In genomic region chr10:3332880-3333279, GRCm38 (mm10) we compare ENCODE assay signal across 9 mouse cellular contexts. TPM values are rescaled to one million over a fixed set of nuclear protein-coding genes. Genes with fewer than 3 reads are reported as not detected.
A peak's percentile ranks its signal among the peaks of the same experiment; 100 is the strongest.
DNase-seq lines count a peak whose midpoint lies in the region; ATAC-seq lines count a peak whose summit lies in the region.
"Had no signal": no experiment of that assay in that cellular context is flagged by ENCODE, and none has a peak within 500 bp of the region (broad histone marks: within the 10 kb centered on the region; RNA-seq: fewer than 3 reads in every experiment).

No protein-coding gene starts in this region.

- H3K36me3 ChIP-seq in forebrain, embryonic 15.5 days, result no peaks in the 10 kb centered on the region
- H3K36me3 ChIP-seq in hindbrain, embryonic 13.5 days, result no peaks in the 10 kb centered on the region

- H3K4me1 ChIP-seq in forebrain, embryonic 15.5 days, result no peaks in the 10 kb centered on the region
- H3K4me1 ChIP-seq in hindbrain, embryonic 13.5 days (replicated peaks), result no peaks in the 10 kb centered on the region

- H3K27ac ChIP-seq in forebrain, embryonic 15.5 days (replicated peaks), result no peak overlapping the region
- no peak overlapping the region for H3K27ac ChIP-seq in hindbrain, embryonic 13.5 days
- H3K27ac ChIP-seq: macrophage had no signal

- ATAC-seq in cerebellum, adult (ENCODE audit: insufficient number of reproducible peaks, low FRiP score, low TSS enrichment), result peak; percentile 49; the same call in 1 of the 2 replicates
- ATAC-seq in forebrain, embryonic 15.5 days (replicated peaks), result peak; percentile 87
- ATAC-seq in hindbrain, embryonic 13.5 days (ENCODE audit: low FRiP score), result peak; percentile 77; the same call in 1 of the 2 replicates
- ATAC-seq in erythroblast, adult 5-6 weeks (replicated peaks; ENCODE audit: low FRiP score, poor library complexity, severe bottlenecking), result no peak

- WGBS in forebrain, embryonic 15.5 days, result 24% methylated on average over 3 of the region's 3 CpGs
- WGBS in hindbrain, embryonic 13.5 days, result 34% methylated on average over 3 of the region's 3 CpGs

- no peak overlapping the region for H3K4me2 ChIP-seq in forebrain, embryonic 15.5 days (replicated peaks)
- no peak overlapping the region for H3K4me2 ChIP-seq in hindbrain, embryonic 13.5 days

- no peaks in the 10 kb centered on the region for H3K9me3 ChIP-seq in forebrain, embryonic 15.5 days
- 0 out of 2 replicates have a peak, but pooled peaks cover 3% of the 10 kb centered on the region for H3K9me3 ChIP-seq in hindbrain, embryonic 13.5 days

- no peak overlapping the region for H3K4me3 ChIP-seq in forebrain, embryonic 15.5 days
- H3K4me3 ChIP-seq in hindbrain, embryonic 13.5 days, result no peak overlapping the region

- H3K27me3 ChIP-seq in forebrain, embryonic 15.5 days, result no peaks in the 10 kb centered on the region
- H3K27me3 ChIP-seq in hindbrain, embryonic 13.5 days, result 0 out of 2 replicates have a peak, but pooled peaks cover 2% of the 10 kb centered on the region

- no peak overlapping the region for H3K9ac ChIP-seq in forebrain, embryonic 15.5 days (replicated peaks)
- H3K9ac ChIP-seq in hindbrain, embryonic 13.5 days, result no peak overlapping the region

- peak; percentile 84 for DNase-seq in NIH3T3 (ENCODE audit: low read depth)
- peak; percentile 84 to 86 for DNase-seq in layer of hippocampus, postnatal 10 days (ENCODE audit: low spot score in 2 of 2)
- peak; percentile 56 to 75 for DNase-seq in lung, postnatal 4 days
- peak; percentile 84 to 89 for DNase-seq in right cerebral cortex, postnatal 10 days (ENCODE audit: low spot score in 2 of 2)

RNA-seq across cellular contexts. Expression of gene Ppp1r14c, which starts 33.0 kb away (rescaled TPM):
- 63.0 and 64.4 TPM in 2 replicates for polyA plus RNA-seq in forebrain, embryonic 15.5 days (2015; fragmentation: Nextera tagmentation; extraction: Ambion mirVana)
- 42.6 and 43.3 TPM in 2 replicates for polyA plus RNA-seq in hindbrain, embryonic 13.5 days (2015; fragmentation: Nextera tagmentation; extraction: Ambion mirVana)
- 100 to 1,000 TPM in 1 of 2 experiments, 10 to 100 TPM in 1; 95.9 to 102 TPM for total RNA-seq in layer of hippocampus, postnatal 10 days (2021)
- not detected in 2 replicates for total RNA-seq in erythroblast, adult 5-6 weeks (2015; ENCODE audit: low replicate concordance)
- not detected in 2 replicates for total RNA-seq in erythroblast, adult 5-6 weeks (2017; ENCODE audit: low replicate concordance)
- polyA plus RNA-seq: macrophage had no signal

Comparison
In these comparisons a context has a peak if more than half of its experiments do, and no peak if none do; other contexts are left out.
1. RNA of gene Ppp1r14c, which starts 33.0 kb away (total RNA-seq): 95.9 to 102 TPM in layer of hippocampus, postnatal 10 days; not detected in erythroblast, adult 5-6 weeks; every median in the first group is over 10 times any median in the second.
2. Peak in every context shown above with its lines, with median percentiles within 50 percentile points of each other: DNase-seq.